Mouse (Mus musculus): ENCODE data around the gene Eif4a3.
A peak's percentile ranks its signal among the peaks of the same experiment; 100 is the strongest.

The Eif4a3 gene

DNA sequence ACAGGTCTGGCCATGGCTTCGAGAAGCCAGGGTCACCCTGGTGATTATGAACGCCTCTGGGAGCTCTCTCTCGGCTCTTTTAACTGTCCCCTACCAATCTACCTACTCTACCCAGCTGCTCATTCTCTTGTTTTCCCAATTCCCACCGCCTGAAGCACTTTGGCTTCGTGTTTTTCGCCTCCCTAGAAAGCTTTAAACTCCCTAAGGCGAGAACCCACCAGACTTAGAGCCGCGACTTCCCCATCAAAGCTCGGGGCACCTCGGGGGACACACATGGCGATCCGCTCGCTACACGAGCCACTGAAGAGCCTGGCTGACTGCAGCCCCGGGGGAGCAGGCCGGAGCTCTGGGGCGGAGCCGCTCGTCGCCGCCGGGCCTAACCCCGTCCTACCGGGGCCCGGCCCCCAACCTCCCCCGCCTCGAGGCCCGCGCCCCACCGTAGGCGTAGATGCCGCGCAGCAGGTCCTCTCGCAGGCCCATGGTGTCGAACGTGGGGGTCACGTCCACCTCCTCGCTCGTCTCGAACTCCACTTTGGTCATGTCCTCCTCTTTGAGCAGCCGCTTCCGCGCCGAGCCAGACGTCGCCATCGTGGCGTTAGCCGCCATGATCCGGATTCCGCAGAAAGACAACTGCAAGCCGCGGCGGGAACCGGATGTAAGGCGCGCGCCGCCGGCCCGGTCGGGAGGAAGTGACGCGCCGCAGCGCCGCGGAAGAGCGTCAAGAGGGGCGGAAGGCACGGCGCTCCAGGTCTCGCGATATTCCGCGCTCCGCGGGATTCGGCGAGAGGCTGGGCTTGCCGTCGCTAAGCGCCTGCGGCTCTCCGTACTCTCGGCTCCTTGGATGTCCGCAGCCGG, at the start of gene Eif4a3:
Gene Eif4a3, minus strand, starts transcription at position 699 of the 855 bp plus-strand sequence.
- peak; percentile 76 to 91 for DNase-seq (ENCODE audit: low spot score in 2 of 2)

GRCm38 (mm10) chr11:119347125-119347524, 47.2 kb upstream of the Eif4a3 start:
- DNase-seq (ENCODE audit: low spot score in 2 of 2), result no peak

DNA sequence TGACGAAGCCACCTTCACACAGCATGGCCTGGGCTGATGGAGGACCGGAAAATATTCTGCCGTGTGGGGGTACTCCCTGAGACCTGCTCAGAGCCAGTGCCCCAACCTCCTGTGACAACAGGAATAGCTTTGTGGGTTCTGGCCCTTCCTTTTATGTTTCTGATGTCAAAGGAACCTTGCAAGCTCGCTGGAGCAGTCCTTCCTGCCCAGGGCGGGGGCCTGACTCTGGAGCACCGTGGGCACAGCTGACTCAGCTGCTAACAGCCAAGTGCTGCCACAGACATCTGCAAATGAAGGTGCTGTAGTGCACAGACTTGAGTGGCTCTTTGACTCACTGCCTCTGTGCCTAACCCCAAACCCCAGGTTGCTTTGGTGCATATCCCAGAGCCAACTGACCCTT, 45.0 kb upstream of the Eif4a3 start:
- no peak for DNase-seq (ENCODE audit: low spot score in 2 of 2)

DNA sequence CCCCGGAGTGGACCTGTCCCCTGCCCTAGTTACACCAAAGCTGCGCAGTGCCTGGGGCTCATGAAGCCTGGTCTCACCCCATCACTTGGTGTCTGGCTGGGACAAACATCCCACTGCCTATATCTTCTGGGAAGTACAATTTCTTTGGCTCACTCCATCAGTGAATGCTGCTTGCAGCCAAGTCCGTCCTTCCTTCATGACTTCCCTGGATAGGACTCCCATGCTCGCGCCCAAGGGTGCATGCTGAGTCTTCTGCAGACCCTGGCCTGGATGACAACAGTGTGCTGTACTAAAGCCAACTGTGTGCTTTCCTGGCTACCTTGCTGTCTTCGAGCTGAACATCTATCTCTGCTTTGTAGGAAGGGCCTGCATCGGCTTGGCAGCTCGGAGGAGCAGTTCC, 44.3 kb upstream of the Eif4a3 start:
- no peak for DNase-seq (ENCODE audit: low spot score in 2 of 2)

GRCm38 (mm10) chr11:119339637-119340036, 39.7 kb upstream of the Eif4a3 start:
- DNase-seq (ENCODE audit: low spot score in 2 of 2), result peak in 1 of 2 experiments; percentile 81

DNA sequence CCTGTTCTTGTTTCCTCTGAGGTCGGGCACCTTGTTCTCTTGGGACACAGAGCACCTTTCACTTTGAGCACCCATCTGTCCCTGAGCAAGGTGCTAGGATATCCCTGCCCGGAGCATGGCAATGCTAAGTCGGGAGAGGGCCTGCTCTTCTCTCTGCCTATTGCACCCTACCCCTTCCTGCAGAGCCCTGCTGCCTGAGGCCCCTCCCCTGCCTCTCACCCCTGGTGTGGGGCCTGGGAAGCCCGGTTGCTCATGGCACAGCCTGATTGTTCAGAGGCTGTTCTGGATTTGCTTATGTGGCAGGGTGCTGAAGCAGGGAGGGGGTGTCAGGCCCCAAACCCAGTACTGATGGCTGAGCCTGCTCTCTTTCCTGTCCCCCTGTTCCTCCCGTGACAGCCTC, 39.3 kb upstream of the Eif4a3 start:
- DNase-seq (ENCODE audit: low spot score in 2 of 2), result no peak

GRCm38 (mm10) chr11:119338271-119339059, 38.6 kb upstream of the Eif4a3 start:
- no peak for DNase-seq (ENCODE audit: low spot score in 2 of 2)

GRCm38 (mm10) chr11:119331970-119332369, 32.1 kb upstream of the Eif4a3 start:
- no peak for DNase-seq (ENCODE audit: low spot score in 2 of 2)

- DNase-seq (ENCODE audit: low spot score in 2 of 2), result peak in 1 of 2 experiments; percentile 34
Measured at GRCm38 (mm10) chr11:119330592-119330991, 30.7 kb upstream of the Eif4a3 start.

DNA sequence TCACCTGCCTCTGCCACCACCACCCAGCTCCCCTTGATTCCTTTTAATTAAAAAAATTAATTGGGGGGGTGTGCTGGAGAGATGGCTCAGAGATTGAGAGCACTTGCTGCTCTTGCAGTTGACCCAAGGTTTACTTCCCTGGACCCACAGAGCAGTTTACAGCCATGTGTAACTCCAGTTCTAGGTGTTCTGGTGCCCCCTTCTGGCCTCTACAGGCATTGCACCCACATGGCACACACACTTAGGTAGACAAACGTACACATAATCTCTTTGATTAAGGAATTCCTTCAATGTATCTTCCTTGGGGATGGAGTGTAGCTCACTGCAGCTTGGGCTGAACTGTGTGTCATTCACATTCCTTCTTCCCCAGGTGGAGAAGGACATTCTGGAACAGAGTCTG, 25.2 kb upstream of the Eif4a3 start:
- DNase-seq (ENCODE audit: low spot score in 2 of 2), result no peak

DNA sequence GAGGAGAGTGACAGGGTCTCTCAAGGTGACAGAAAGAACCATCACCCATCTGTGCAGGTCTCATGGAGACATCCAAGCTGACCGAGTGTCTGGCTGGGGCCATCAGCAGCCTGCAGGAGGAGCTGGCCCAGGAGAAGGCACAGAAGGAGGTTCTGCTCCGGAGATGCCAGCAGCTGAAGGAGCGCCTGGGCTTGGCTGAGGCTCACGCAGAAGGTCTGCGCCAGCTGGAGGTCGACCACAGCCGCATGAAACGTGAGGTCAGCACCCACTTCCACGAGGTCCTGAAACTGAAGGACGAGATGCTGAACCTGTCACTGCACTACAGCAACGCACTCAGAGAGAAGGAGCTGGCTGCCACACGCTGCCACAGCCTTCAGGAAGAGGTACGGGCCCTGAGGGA, 22.6 kb upstream of the Eif4a3 start:
- DNase-seq (ENCODE audit: low spot score in 2 of 2), result no peak

GRCm38 (mm10) chr11:119316720-119317119, 16.8 kb upstream of the Eif4a3 start:
- DNase-seq (ENCODE audit: low spot score in 2 of 2), result no peak

DNA sequence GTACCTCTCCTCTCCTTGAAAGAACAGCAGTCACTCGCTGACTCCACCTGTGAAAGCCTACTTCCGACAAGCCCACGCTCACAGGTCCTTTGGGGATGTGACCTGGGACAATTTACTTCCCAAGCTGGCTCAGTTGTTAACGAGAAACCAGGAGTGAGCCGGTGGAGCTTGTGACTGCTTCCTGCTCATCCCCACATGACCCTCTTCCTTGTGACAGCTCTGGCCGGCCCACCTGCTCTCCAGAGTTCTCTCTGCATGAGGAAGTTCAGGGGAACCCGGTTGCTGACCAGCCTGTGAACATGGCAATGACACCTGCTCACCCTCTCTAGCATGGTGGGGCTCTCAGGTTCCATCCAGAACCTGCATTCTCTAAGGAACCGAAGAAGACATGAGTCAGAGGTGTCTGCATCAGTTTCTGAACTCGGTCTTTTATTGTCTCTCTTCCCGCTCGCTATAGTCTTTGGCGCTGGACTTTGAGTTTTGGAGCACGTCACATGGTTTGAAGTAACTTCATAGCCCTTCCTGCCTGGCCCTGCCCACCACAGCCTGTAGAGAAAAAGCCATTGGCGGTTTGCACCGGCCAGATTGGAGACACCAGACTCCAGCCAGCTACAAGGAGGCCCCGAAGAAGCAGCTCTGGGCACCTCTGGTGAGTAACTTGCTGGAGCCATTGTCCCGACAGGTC, 14.5 kb upstream of the Eif4a3 start:
- DNase-seq (ENCODE audit: low spot score in 2 of 2), result no peak

DNA sequence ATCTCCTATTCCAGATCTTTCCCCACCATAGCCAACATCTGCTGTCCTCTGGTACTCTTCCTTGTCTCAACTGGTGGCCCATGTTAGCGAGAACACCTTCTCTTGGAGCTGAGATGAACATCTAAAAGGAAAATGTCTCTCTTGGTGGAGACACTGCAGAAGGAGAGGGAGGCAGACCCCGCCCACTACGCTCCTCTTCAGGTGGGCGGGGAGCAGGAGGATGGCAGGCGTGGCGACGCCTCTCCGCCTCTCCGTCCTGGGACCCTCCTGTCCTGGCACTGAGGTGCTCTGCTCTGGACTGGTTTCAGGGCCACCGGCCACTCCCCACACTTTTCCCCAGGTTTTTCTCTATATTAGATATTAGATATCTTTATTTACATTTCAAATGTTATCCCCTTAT, 10.7 kb upstream of the Eif4a3 start:
- no peak for DNase-seq (ENCODE audit: low spot score in 2 of 2)

GRCm38 (mm10) chr11:119307916-119308315, 8.0 kb upstream of the Eif4a3 start:
- DNase-seq (ENCODE audit: low spot score in 2 of 2), result no peak

DNA sequence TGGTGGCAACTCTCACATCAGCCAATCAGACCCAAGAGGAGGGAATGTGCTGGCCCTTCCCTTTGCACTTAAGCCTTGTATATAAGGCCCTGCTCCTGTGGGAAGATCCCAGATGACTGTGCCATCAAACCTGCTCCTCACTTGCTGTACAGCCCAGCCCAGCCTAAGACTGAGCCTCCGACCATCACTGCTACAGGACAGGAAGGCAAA, 7.7 kb upstream of the Eif4a3 start, which contains the start of gene Card14:
Gene Card14, plus strand, starts transcription at position 111 of the 210 bp plus-strand sequence.
- no peak for DNase-seq (ENCODE audit: low spot score in 2 of 2)

DNA sequence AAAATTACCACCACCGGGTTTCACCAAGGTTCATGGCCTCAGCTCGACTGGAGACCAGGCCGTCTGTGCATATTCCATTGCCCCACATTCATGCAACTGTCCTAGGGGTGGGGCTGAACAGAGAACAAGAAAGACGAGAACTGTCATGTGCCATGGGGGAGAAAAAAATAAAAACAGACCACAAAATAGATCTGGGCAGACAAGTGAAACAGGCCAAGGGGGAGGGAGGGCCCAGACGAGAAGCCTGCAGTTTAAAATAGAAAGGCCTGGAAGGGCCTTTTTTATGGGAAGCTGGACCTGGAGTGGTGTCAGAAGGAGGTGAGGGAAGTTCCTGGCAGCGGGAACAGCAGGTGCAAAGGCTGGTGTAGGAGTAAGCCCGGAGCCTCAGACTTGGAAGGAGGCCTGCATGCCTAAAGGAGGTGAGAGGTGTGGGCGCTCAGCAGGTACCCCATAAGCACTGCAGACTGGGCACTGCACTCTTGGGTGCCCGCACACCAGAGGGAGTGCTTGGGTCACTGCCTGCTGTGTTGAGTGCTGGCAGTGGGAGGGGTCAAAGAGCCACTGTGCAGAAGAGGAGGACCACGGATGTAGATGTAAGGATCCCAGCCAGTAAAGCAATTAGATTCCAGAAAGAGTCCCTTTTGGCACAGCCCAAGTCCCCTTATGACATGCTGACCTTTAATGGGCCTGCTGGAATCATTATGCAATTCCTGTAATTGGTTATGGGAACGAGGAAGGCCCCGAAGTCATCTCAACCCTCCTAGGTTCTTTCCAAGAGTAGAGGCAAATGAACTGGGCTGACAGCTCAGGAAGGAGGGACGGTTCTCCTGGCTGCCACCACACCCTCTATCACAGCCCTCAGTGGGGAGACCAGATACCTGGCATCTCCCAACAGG, 7.1 kb upstream of the Eif4a3 start:
- no peak for DNase-seq (ENCODE audit: low spot score in 2 of 2)

GRCm38 (mm10) chr11:119304904-119305712, 5.2 kb upstream of the Eif4a3 start:
- DNase-seq (ENCODE audit: low spot score in 2 of 2), result no peak

- DNase-seq (ENCODE audit: low spot score in 2 of 2), result no peak
Measured at GRCm38 (mm10) chr11:119300986-119301385, 1.1 kb upstream of the Eif4a3 start.

GRCm38 (mm10) chr11:119300246-119300935, 502 bp upstream of the Eif4a3 start:
- no peak for DNase-seq (ENCODE audit: low spot score in 2 of 2)

Measured in left cerebral cortex, adult 9 months (tissue).